Mouse (Mus musculus): Measurements from ENCODE around the gene Txk. TPM values are rescaled to one million over a fixed set of nuclear protein-coding genes. Genes with fewer than 3 reads are reported as not detected.

Txk gene
- polyA plus RNA-seq, 1 experiment from 2014 or later = 0.11 TPM

DNA sequence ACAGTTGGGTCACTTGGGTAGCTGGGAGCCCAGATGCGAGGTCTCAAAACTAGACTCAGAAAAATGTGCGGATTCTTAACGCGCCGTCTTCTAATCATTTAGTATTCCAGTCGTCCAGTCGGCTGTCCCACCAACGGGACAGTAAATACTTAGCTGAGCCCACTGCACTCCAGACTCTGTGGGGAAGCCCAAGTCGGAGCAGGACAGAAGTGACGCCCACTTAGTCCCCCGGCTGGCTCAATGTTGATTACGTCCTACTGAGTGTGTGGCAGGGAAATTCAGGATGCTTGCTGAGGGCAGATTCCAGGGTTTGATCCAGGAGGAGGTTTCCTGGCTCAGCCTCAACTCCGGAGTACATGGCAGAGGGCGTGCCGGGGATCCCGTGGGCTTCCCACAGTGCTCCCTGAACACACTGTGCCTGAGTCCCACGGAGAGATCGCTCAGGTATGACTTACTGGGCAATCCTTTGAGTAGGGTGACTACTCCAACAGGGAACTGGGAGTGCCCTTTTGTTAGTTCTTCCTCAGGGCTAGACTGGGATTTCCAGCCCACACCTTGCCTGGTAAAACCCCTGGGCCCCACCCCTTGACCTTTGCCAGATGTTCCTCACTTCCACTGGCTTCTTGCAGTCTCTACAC lies 104.5 kb downstream of the Txk start:
- Histone ChIP-seq H3K4me3 (peak overlapping the region; percentile 46), H3K36me3 (no peaks in the 10 kb centered on the region), H3K27ac (replicated peaks) (no peak overlapping the region), H3K4me2 (peak overlapping the region; percentile 86), H3K9ac (peak overlapping the region; percentile 62), H3K9me3 (no peaks in the 10 kb centered on the region), H3K27me3 (peaks cover 53% of the 10 kb centered on the region), H3K4me1 (replicated peaks) (peaks cover 16% of the 10 kb centered on the region)
- ATAC-seq (ENCODE audit: low read depth) = peak; percentile 56; the same call in 1 of the 2 replicates
- 7% methylated on average over 18 of the region's 18 CpGs for WGBS

DNA sequence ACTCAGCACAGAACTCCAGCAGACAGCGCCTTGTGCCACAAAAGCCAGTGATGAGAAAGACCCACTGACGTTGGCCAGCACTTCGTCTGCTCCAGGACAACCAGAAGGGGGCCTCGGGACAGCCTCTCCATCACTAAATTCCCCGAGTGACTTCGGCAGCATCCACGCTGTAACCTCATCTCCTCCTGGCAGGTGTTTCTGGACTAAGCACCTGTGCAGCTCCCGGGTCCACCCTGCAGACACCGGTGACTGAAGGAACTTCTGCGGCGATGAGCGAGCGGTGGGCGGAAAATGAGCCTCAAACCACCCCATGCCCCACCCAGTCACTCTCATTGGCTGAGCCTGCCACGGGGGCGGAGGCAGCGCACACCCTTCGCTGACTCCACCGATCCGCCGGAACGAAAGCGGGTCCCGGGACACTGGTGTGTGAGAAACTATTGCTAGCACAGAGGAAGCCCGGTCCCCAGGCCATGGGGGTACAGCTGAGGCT lies 105.1 kb downstream of the Txk start, which contains the start of gene Nipal1:
Gene Nipal1 (plus strand): TSS at position 378 of the 490 bp plus-strand sequence.
- Histone ChIP-seq H3K4me2 (peak within 1 kb of the TSS; percentile 86), H3K9me3 (no peaks in the 10 kb centered on the region), H3K27me3 (peaks cover 53% of the 10 kb centered on the region), H3K36me3 (no peaks in the 10 kb centered on the region), H3K9ac (peak within 1 kb of the TSS; percentile 62), H3K27ac (replicated peaks) (no peak within 1 kb of the TSS), H3K4me1 (replicated peaks) (peaks cover 16% of the 10 kb centered on the region), H3K4me3 (peak within 1 kb of the TSS; percentile 46)
- peak; percentile 92 for ATAC-seq (ENCODE audit: low read depth)
- 0% methylated on average over 25 of the region's 25 CpGs for WGBS

DNA sequence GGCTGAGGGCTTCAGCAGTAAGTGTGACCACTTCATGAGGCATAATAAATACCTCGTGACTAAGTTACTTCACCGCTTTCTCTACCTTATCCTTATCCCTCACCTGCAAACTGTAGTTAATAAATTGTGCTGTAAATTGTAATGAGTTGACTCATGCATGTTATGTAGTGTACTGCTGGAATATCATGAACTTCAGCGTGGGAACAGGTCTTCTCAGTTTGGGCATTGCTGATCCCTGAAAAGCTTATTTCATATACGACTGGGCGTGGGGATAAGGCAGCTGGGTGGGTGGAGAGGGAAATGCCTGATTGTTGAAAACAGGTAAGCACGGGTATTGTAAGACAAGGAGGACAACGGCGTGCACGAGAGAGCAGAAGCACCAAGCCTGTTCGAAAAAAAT lies 105.6 kb downstream of the Txk start:
- no peaks in the 10 kb centered on the region for H3K36me3 ChIP-seq
- no peak overlapping the region for H3K27ac ChIP-seq (replicated peaks)
- WGBS = 28% methylated on average over 10 of the region's 10 CpGs
- peak overlapping the region; percentile 62; the same call in 1 of the 2 replicates for H3K9ac ChIP-seq
- H3K4me3 ChIP-seq = peak overlapping the region; percentile 46
- peaks cover 16% of the 10 kb centered on the region for H3K4me1 ChIP-seq (replicated peaks)
- H3K4me2 ChIP-seq = peak overlapping the region; percentile 86
- ATAC-seq (ENCODE audit: low read depth) = no peak
- H3K27me3 ChIP-seq = peaks cover 53% of the 10 kb centered on the region
- no peaks in the 10 kb centered on the region for H3K9me3 ChIP-seq

DNA sequence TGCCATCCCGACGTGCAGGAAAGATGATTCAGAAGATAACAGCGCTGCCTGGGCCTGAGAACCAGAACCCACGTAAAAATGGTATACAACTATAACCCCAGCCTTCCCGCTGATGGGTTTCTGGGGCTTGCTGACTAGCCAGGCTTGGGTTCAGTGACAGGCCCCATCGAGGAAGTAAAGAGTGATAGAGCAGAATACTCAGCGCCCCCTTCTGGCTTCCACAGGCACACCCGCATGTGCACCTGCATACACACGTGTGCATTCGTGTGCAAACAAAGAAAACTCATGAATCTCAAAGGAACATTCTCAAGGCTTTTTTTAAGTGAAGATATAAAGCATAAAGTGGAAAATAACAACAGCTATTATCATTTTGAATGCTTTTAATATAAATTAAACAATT lies 106.4 kb downstream of the Txk start:
- Histone ChIP-seq H3K27me3 (peaks cover 50% of the 10 kb centered on the region), H3K9ac (no peak overlapping the region), H3K4me2 (no peak overlapping the region), H3K9me3 (no peaks in the 10 kb centered on the region), H3K4me3 (no peak overlapping the region), H3K27ac (replicated peaks) (no peak overlapping the region), H3K4me1 (replicated peaks) (peaks cover 16% of the 10 kb centered on the region), H3K36me3 (no peaks in the 10 kb centered on the region)
- ATAC-seq (ENCODE audit: low read depth) = no peak
- 42% methylated on average over 10 of the region's 10 CpGs for whole genome bisulfite sequencing

Other genes starting within 250 kb of the Txk start
- gene Corin, start 248.3 kb downstream of the Txk start, polyA plus RNA-seq (2015; fragmentation: Nextera tagmentation; extraction: Ambion mirVana) = 1.9 and 2.0 TPM in 2 replicates
- 13.7 and 15.2 TPM in 2 replicates for gene Nfxl1, start 193.1 kb downstream of the Txk start, polyA plus RNA-seq (2015; fragmentation: Nextera tagmentation; extraction: Ambion mirVana)
- gene Zar1, start 171.5 kb downstream of the Txk start, polyA plus RNA-seq (2015; fragmentation: Nextera tagmentation; extraction: Ambion mirVana) = 3.8 and 5.9 TPM in 2 replicates
- gene Gm5868, start 165.2 kb downstream of the Txk start, polyA plus RNA-seq (2015; fragmentation: Nextera tagmentation; extraction: Ambion mirVana) = 10.5 and 10.8 TPM in 2 replicates
- gene Cnga1, start 108.5 kb downstream of the Txk start, polyA plus RNA-seq (2015; fragmentation: Nextera tagmentation; extraction: Ambion mirVana) = not detected in 2 replicates
- gene Nipal1, start 105.0 kb downstream of the Txk start, polyA plus RNA-seq (2015; fragmentation: Nextera tagmentation; extraction: Ambion mirVana) = 1.2 and 1.9 TPM in 2 replicates
- 10.0 and 10.5 TPM in 2 replicates for gene Tec, start 115.7 kb upstream of the Txk start, polyA plus RNA-seq (2015; fragmentation: Nextera tagmentation; extraction: Ambion mirVana)
- 17.4 and 19.5 TPM in 2 replicates for gene Slain2, start 161.5 kb upstream of the Txk start, polyA plus RNA-seq (2015; fragmentation: Nextera tagmentation; extraction: Ambion mirVana)
- not detected in 2 replicates for gene Gm10135, start 221.9 kb upstream of the Txk start, polyA plus RNA-seq (2015; fragmentation: Nextera tagmentation; extraction: Ambion mirVana)